Mouse (Mus musculus): Measurements from ENCODE around the gene Emid1. TPM values are rescaled to one million over a fixed set of nuclear protein-coding genes. Genes with fewer than 3 reads are reported as not detected.

Gene Emid1
- polyA plus RNA-seq, 1 experiment, result 56.7 TPM

GRCm38 (mm10) chr11:5132751-5133150 lies 19.3 kb downstream of the Emid1 start:
- Histone ChIP-seq H3K36me3 (ENCODE audit: control insufficient read depth, insufficient read depth, low read length) (peaks cover 6% of the 10 kb centered on the region; the same call in 1 of the 2 replicates), H3K4me1 (replicated peaks; ENCODE audit: control insufficient read depth, insufficient read depth, low read length) (no peaks in the 10 kb centered on the region), H3K4me3 (ENCODE audit: control insufficient read depth, insufficient read depth, low read length) (no peak overlapping the region), H3K27me3 (ENCODE audit: control insufficient read depth, insufficient read depth, low read length) (no peaks in the 10 kb centered on the region), H3K27ac (ENCODE audit: control insufficient read depth, insufficient read depth, low read length) (no peak overlapping the region)
- no peak for DNase-seq
- WGBS, result 75% methylated on average over 4 of the region's 4 CpGs
- TF ChIP-seq POLR2A (IDR thresholded peaks at IDR 0.05; ENCODE audit: control insufficient read depth, extremely low read depth, insufficient read depth, low read length, poor library complexity) (no peak), CTCF (IDR thresholded peaks at IDR 0.05; ENCODE audit: borderline replicate concordance, control insufficient read depth, extremely low read depth, insufficient read depth, low read length, poor library complexity) (no peak)

- H3K27ac ChIP-seq (ENCODE audit: control insufficient read depth, insufficient read depth, low read length), result no peak overlapping the region
- peaks cover 6% of the 10 kb centered on the region; the same call in 1 of the 2 replicates for H3K36me3 ChIP-seq (ENCODE audit: control insufficient read depth, insufficient read depth, low read length)
- H3K4me1 ChIP-seq (replicated peaks; ENCODE audit: control insufficient read depth, insufficient read depth, low read length), result no peaks in the 10 kb centered on the region
- WGBS, result 78% methylated on average over 4 of the region's 4 CpGs
- H3K4me3 ChIP-seq (ENCODE audit: control insufficient read depth, insufficient read depth, low read length), result no peak overlapping the region
- DNase-seq, result no peak
- H3K27me3 ChIP-seq (ENCODE audit: control insufficient read depth, insufficient read depth, low read length), result no peaks in the 10 kb centered on the region; the same call in 1 of the 2 replicates
- TF ChIP-seq CTCF (IDR thresholded peaks at IDR 0.05; ENCODE audit: borderline replicate concordance, control insufficient read depth, extremely low read depth, insufficient read depth, low read length, poor library complexity) (no peak), POLR2A (IDR thresholded peaks at IDR 0.05; ENCODE audit: control insufficient read depth, extremely low read depth, insufficient read depth, low read length, poor library complexity) (no peak)
Measured at GRCm38 (mm10) chr11:5130111-5130665, 21.9 kb downstream of the Emid1 start.

- no peak for DNase-seq
- Histone ChIP-seq H3K36me3 (ENCODE audit: control insufficient read depth, insufficient read depth, low read length) (peaks cover 6% of the 10 kb centered on the region; the same call in 1 of the 2 replicates), H3K27ac (ENCODE audit: control insufficient read depth, insufficient read depth, low read length) (no peak overlapping the region), H3K27me3 (ENCODE audit: control insufficient read depth, insufficient read depth, low read length) (no peaks in the 10 kb centered on the region; the same call in 1 of the 2 replicates), H3K4me3 (ENCODE audit: control insufficient read depth, insufficient read depth, low read length) (no peak overlapping the region), H3K4me1 (replicated peaks; ENCODE audit: control insufficient read depth, insufficient read depth, low read length) (no peaks in the 10 kb centered on the region)
- TF ChIP-seq CTCF (IDR thresholded peaks at IDR 0.05; ENCODE audit: borderline replicate concordance, control insufficient read depth, extremely low read depth, insufficient read depth, low read length, poor library complexity) (no peak), POLR2A (IDR thresholded peaks at IDR 0.05; ENCODE audit: control insufficient read depth, extremely low read depth, insufficient read depth, low read length, poor library complexity) (no peak)
- WGBS, result 96% methylated on average over 5 of the region's 5 CpGs
Measured at GRCm38 (mm10) chr11:5129035-5129480, 23.0 kb downstream of the Emid1 start.

GRCm38 (mm10) chr11:5125713-5126112 lies 26.3 kb downstream of the Emid1 start:
- H3K4me1 ChIP-seq (replicated peaks; ENCODE audit: control insufficient read depth, insufficient read depth, low read length), result no peaks in the 10 kb centered on the region
- no peak overlapping the region for H3K27ac ChIP-seq (ENCODE audit: control insufficient read depth, insufficient read depth, low read length)
- TF ChIP-seq CTCF (IDR thresholded peaks at IDR 0.05; ENCODE audit: borderline replicate concordance, control insufficient read depth, extremely low read depth, insufficient read depth, low read length, poor library complexity) (no peak), POLR2A (IDR thresholded peaks at IDR 0.05; ENCODE audit: control insufficient read depth, extremely low read depth, insufficient read depth, low read length, poor library complexity) (no peak)
- 98% methylated on average over 4 of the region's 4 CpGs for WGBS
- H3K36me3 ChIP-seq (ENCODE audit: control insufficient read depth, insufficient read depth, low read length), result peaks cover 6% of the 10 kb centered on the region; the same call in 1 of the 2 replicates
- H3K4me3 ChIP-seq (ENCODE audit: control insufficient read depth, insufficient read depth, low read length), result no peak overlapping the region
- no peaks in the 10 kb centered on the region; the same call in 1 of the 2 replicates for H3K27me3 ChIP-seq (ENCODE audit: control insufficient read depth, insufficient read depth, low read length)
- DNase-seq, result no peak

GRCm38 (mm10) chr11:5114931-5115581 lies 37.0 kb downstream of the Emid1 start:
- Histone ChIP-seq H3K36me3 (ENCODE audit: control insufficient read depth, insufficient read depth, low read length) (no peaks in the 10 kb centered on the region), H3K27me3 (ENCODE audit: control insufficient read depth, insufficient read depth, low read length) (no peaks in the 10 kb centered on the region), H3K4me1 (replicated peaks; ENCODE audit: control insufficient read depth, insufficient read depth, low read length) (peaks cover 22% of the 10 kb centered on the region), H3K4me3 (ENCODE audit: control insufficient read depth, insufficient read depth, low read length) (no peak overlapping the region), H3K27ac (ENCODE audit: control insufficient read depth, insufficient read depth, low read length) (no peak overlapping the region)
- 35% methylated on average over 13 of the region's 13 CpGs for WGBS
- peak; percentile 94 for DNase-seq
- TF ChIP-seq CTCF (IDR thresholded peaks at IDR 0.05; ENCODE audit: borderline replicate concordance, control insufficient read depth, extremely low read depth, insufficient read depth, low read length, poor library complexity), result peak; percentile 100
- 0 out of 2 replicates have a peak, but pooled peaks have one; percentile 18 for TF ChIP-seq POLR2A (IDR thresholded peaks at IDR 0.05; ENCODE audit: control insufficient read depth, extremely low read depth, insufficient read depth, low read length, poor library complexity)

GRCm38 (mm10) chr11:5113645-5114044 lies 38.4 kb downstream of the Emid1 start:
- TF ChIP-seq CTCF (IDR thresholded peaks at IDR 0.05; ENCODE audit: borderline replicate concordance, control insufficient read depth, extremely low read depth, insufficient read depth, low read length, poor library complexity), result no peak
- TF ChIP-seq POLR2A (IDR thresholded peaks at IDR 0.05; ENCODE audit: control insufficient read depth, extremely low read depth, insufficient read depth, low read length, poor library complexity), result no peak
- Histone ChIP-seq H3K4me3 (ENCODE audit: control insufficient read depth, insufficient read depth, low read length) (no peak overlapping the region), H3K27me3 (ENCODE audit: control insufficient read depth, insufficient read depth, low read length) (no peaks in the 10 kb centered on the region), H3K4me1 (replicated peaks; ENCODE audit: control insufficient read depth, insufficient read depth, low read length) (peaks cover 22% of the 10 kb centered on the region), H3K27ac (ENCODE audit: control insufficient read depth, insufficient read depth, low read length) (peak overlapping the region; percentile 34; the same call in 1 of the 2 replicates), H3K36me3 (ENCODE audit: control insufficient read depth, insufficient read depth, low read length) (no peaks in the 10 kb centered on the region)
- DNase-seq, result no peak
- WGBS, result 82% methylated on average over 7 of the region's 7 CpGs
